Mouse (Mus musculus): ENCODE measurements at regions not wholly inside any gene's neighbourhood (a gene's known extent, or its start where the extent isn't known, plus 50 kb on each side); places are given as distances from the start of the nearest gene placed in this dataset.

DNA sequence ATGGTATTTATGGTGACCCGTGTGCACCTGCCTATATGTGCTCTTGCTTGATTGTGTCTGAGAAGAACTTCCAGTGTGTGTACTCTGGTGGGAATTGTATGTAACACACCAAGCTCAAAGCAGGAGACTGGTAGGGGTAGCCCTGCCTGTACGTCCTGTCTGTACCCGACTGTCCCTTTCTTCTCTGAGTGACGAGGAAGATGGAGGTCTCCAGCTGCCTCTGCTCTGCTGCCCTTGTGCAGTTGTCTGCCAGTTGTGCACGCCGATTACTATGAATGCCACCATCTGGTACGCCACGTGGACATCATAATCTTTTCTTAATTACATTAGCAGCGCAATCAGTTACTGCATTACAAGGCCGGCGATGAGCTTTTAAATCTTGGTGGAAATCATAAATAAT is 53.6 kb upstream of the Mvb12b start:
- DNase-seq (ENCODE audit: low read depth) = no peak

DNA sequence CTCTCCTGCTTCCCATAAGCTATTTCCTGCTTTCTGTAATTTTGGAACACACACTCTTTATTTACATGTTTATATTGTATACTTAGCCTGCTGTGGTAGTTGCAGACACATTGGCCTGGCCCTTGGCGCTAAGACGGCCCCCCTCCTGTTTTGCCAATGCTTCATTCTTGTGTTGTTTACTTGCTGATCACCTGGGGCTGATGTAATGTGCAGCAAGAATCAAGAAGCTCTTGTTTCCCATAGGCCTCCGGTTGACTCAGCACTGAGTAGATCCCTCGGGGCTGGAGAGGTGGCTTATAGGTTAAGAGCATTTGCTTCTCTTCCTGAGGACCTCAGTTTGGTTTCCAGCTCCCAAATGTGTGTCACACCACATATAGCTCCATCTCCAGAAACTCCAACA is 52.1 kb upstream of the Mvb12b start:
- DNase-seq (ENCODE audit: low read depth) = no peak
